Mouse (Mus musculus): ENCODE results near the gene Cox8b.

The Cox8b gene

DNA sequence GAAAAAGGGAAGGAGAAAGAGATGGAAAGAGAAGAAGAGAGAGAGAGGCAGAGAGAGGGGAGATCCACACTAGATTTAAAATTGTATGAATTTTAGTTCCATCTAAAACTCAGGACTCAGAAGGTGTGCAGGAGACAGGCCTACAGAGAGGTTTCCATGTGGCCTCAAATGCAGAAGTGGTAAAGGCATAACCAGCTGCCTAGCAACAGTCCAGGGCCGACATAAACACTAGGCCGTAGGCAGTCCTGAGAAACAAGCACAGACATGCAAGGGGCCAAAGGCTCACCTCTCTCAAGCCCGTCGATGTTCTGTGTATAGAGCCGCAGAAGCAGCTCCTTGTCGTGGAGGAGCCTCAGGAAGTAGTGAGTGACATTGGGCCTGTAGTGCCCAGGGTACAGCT is 22.9 kb downstream of the Cox8b start:
- in situ Hi-C loops (cut with MboI, MseI): no loop called here

DNA sequence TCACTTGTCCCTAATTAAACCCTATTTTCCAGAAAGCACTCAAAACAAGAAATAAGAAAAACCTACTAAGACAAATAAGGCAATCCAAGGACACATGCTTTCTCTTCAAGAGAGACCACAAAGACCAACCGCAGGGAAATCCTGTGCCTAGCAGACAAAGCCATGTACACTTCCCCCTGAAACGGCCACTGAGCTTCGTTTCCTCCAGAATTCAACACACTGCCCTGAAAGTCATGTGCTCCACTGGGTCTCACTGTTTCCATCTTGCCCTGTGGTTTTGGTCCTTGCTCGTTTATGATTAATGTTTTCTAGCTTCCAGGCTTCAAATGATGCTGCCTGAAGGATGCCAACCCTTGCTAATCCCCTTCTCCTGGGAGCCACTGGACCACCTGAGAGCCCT is 26.0 kb downstream of the Cox8b start:
- in situ Hi-C loops (cut with MboI, MseI): no loop called here

DNA sequence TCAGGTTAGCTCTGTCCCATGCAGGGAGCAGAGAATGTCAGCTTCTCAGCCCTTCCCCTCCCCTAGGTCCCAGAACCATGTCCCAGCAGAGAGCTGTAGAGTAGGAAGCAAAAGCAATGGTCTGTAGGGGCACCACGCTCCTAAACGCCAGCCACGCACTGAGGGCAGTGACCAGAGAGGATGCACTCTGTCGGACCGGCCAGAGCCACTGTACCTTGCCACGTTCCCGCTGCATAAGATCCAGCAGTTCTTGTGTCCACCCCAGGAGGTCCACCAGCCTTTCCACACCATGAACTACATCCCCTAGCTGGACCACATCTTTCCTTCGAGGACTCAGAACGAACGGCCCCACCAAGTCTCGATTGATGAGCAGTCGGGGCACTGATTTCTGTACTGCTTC is 35.5 kb downstream of the Cox8b start:
- in situ Hi-C loops (cut with MboI, MseI): no loop called here

DNA sequence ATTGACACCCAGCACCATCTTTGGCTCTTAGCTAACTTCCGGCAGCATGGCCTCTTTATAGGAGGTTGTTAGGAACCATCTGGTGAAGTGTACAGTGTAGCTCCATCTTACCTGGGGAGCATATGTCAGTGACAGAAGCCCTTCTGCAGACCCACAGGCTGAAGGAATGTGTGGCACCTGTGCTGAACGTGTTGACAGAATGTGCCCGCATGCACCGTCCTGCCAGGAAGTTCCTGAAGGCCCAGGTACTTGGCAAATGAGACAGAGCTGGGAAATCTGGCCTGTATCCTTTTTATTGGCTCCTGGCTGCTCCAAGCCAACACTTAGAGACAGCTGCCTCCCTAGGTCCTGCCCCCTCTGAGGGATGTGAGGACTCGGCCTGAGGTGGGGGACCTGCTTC is 39.5 kb downstream of the Cox8b start:
- in situ Hi-C loops (cut with MboI, MseI): no loop called here

DNA sequence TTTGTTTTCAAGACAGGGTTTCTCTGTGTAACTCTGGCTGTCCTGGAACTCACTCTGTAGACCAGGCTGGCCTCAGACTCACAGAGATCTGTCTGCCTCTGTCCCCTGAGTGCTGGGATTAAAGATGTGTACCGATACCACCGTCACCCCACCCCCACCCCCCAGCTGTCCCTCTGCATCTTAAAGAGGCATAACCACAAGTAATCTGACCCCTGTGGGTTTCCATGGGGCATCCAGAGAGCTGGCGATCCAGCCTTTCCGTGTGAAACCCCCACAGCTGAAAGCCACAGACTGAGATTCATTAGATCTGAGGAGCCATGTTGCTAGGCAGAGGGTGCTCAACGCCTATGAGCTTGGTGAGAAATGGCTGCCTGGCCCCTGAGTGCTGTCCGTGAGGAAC is 40.2 kb downstream of the Cox8b start:
- in situ Hi-C loops (cut with MboI, MseI): no loop called here

DNA sequence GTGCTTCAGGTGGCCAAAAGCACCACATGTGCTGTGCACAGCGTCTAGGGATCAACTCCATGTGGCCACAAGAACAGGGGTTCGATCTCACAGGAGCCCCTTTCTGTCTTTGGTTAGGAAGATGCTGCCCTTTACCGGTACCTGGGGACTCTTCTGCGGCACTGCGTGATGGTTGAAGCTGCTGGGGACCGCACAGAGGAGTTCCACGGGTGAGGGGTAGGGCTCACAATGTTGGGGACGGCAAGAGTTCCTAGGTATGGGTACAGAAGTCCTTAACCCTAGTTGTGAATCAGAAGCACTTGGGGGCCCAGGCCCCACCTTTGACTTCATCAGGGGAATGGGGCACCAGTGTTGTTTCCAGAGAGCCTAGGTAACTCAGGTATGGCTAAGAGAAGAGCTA is 41.5 kb downstream of the Cox8b start:
- in situ Hi-C loops (cut with MboI, MseI): no loop called here

DNA sequence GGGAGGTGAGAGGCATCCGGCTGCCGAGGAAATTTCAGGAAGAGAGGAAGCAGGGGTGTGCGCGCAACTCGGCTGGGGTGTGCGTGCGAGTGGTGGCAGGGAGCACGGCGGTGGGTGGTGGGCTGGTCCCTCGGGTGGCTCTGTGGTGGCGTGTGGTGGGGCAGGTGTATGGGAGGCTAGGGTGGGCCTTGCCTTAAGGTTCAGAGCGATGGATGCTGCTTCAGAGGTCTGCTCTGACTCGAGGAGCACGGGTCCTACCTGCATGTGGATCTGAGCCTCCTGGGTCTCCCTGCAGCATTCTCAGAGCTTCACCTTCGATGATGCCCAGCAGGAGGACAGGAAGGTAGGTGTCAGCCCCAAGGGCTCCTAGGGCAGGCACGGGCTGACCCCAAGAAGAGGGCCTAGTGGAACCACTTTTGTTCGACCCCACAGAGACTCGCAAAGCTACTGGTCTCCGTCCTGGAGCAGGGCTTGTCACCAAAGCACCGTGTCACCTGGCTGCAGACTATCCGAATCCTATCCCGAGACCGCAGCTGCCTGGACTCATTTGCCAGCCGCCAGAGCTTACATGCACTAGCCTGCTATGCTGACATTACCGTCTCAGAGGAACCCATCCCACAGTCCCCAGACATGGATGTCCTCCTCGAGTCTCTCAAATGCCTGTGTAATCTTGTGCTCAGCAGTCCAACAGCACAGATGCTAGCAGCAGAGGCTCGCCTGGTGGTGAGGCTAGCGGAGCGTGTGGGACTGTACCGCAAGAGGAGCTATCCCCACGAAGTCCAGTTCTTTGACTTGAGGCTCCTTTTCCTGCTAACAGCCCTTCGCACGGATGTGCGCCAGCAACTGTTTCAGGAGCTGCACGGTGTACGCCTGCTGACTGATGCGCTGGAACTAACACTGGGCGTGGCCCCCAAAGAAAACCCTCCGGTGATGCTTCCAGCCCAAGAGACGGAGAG is 42.4 kb downstream of the Cox8b start, which contains the start of gene Bet1l:
Gene Bet1l (minus strand): TSS at position 28 of the 956 bp plus-strand sequence.
- in situ Hi-C loops (cut with MboI, MseI): no loop called here

DNA sequence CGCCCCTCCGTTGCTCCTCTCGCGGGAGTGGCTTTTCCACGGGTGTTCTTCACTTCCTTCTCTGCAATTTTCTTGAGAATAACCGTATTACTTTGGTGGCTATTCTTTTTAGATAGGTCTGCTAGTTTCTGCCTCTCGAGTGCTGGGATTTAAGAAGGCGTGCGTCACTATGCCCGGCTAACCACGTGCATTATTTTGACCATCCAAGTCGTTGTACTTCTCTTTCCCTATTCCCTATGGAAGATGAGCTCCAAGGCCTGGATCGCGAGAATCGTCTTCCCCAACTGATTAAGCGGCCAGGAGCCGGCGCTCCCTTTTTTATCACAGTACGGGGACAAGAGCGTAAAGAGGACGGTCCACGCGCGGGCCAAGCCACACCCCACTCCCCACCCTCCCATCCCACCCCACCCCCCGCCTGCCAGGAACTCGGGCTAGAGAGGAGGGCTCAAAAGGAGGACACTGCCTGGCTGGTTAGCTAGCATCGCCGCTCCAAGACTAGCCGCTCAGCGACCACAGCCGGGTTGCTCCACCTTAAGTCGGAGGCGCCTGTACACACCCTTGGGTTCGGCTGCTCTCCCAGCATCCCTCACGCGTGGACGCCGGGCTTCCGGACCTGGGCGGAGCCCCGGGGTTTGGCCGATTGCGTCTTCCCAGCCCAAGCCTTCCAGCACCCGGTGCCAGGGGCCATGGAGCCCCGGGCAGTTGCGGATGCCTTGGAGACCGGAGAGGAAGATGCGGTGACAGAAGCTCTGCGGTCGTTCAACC is 43.3 kb downstream of the Cox8b start, which contains the start of gene Ric8a:
Gene Ric8a (plus strand): TSS at position 173 of the 765 bp plus-strand sequence.
- in situ Hi-C loops (cut with MboI, MseI): no loop called here

DNA sequence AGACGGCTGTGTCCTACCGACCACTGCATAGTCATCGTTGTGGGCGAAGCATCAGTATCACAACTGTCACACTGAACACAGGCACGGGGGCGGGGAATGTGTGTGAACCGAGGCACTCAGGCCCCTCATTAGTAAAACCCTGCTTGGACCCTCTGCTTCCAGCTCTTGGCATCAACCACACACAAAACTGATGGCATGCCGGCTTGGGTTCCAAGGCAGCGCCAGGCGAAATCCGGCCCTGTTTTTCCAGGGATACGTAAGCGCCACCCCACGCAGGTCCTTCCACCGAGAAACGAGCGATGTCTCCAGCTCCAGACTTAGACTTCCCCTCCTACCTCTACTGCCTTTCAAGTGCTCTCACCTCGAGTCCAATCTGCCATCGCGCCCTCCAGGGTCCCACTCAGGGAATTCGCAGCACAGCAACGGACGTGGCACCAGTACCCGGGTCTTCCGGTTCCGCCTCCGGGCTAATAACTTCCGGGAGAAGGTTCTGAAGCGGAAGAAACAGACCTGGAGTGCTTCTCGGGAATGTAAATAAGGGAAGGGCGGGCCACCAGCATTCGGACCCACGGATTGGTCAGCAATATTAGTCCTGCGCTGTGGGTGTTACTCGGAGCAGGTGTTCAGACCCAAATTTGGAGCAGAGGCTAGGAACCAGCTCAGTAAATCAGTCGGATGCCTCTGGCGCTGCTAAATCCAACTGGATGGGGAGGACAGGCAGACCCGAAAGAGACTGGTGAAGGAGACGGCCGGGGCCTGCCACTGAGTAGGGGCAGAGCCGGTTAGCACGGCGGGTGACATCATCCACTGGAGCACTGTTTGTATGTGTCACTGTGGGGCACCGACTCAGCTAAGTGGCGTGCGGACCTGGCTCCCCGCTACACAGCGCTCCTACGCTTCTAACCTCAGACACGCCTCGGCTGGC is 44.1 kb downstream of the Cox8b start, which contains the start of gene Gm45785:
Gene Gm45785 (minus strand): TSS at position 472 of the 925 bp plus-strand sequence.
- in situ Hi-C loops (cut with MboI, MseI): no loop called here

DNA sequence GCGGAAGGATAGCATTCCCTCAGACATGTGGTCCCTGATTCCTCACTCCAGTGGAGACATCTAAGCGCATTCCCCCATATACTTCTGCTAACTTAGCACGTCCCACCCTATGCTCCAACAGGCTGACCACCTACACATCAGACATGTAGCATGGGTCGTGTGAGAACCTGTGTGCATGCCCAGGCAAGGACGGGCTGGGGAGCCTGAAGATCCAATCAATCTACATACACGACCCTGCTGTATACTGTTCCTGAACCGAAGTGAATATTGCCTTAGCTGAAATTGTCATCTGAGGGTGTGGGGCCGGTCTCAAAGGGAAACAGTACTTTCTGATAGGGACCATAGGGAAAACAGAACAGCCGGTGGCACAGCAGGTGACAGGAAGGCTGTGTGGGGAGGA is 45.1 kb downstream of the Cox8b start:
- in situ Hi-C loops (cut with MboI, MseI): no loop called here

DNA sequence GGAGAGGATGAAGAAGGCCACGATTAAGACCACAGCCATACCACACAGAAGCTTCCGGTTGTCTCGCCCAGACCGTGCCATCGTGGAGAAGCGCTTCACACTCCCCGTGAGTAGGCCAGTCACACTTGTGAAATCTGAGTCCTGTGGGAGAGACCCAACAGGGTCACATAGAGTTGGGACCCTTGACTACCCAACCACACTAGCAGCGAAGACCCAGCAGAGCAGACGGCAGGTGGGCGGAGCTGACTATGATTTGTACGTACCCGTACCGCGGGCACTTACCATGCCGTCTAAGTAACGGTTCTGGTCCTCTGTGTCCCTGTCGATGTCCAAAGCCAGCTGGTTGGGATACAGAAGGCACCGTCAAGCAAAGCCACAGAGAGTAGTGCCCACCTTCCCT is 45.8 kb downstream of the Cox8b start:
- in situ Hi-C loops (cut with MboI, MseI): no loop called here

DNA sequence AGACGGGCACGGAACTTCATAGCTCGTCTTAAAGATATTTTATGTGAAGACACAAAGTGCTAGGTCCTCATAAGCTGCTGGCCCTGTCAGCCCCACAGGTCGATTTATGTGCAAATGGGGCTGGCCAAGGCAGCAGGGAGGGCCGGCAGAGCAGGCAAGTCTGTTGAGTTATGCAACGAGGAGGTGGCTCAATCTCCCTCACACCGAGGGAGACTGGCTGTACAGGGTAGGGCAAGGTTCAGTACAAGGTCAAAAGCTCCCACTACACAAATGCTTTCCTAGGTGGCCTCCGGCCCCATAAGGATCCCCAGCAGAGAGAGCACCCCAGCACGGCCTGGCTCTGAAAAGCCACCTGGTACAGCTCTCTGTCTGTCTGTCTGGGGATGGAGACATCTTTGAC is 46.9 kb downstream of the Cox8b start:
- in situ Hi-C loops (cut with MboI, MseI): no loop called here

DNA sequence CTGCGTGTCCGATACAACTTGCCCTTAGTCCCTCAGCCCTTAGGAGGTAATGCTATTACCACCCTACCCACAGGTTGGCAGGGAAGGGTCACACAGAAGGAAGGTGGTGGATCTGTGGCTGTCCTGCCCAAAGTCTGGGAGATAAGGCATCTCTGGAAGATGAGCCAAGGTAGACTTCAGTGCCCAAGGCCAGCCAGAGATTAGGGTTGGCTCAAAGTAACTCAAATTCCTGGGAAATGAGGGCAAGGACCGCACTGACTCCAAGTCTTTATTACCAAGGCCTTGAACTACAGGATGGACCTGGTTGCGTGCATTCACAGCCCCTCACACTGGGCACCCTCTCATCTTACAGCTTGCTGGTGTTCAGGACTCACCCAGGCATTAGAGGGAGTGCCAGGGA is 48.3 kb downstream of the Cox8b start:
- in situ Hi-C loops (cut with MboI, MseI): no loop called here
